Mouse (Mus musculus): ENCODE results near the gene Abca8a. TPM values are rescaled to one million over a fixed set of nuclear protein-coding genes. Genes with fewer than 3 reads are reported as not detected.
"Not testable (repeated sequence)": the region's sequence is repeated elsewhere in the genome, so short reads cannot be mapped to it uniquely, and the experiment has no call there.

Abca8a gene
- total RNA-seq, 2 experiments from 2014 or later, result not detected

DNA sequence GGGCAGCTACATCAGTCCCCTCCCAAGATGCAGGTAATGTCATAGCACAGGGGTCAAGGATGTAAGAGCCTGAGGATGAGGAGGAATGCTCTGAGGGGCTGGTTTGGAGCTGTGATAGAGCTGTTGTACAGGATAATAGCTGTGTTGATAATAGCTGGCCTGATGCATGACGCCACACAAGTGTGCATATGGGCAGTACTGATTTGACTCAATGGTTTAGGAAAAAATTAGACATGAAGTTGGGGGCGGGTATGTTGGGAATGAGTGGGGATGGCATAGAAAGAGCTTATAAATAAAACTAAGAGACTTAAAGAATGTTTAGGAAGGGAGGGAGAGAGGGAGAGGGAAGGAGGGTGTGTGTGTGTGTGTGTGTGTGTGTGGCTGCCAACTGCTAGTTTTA, 105.5 kb downstream of the Abca8a start:
- ATAC-seq (replicated peaks; ENCODE audit: low FRiP score, low TSS enrichment, poor library complexity, severe bottlenecking), result no peak

DNA sequence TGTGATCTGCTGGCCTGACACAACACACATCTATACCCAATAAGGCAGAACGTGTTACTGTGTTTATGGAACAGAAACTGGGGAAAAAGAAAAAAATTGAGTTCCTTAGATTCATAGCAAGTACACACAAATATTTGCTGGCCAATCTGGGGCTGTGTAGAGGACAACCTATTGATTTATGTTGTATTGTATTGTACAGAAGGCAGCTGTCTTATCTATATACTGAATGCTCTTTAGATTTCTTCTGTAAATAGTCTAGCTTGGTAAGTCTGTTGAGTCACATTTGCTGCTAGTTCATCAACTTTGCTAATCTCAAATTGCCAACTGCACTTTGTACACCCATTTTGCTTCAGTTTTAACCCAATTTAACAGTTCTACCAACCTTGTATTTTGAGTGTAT, 107.6 kb downstream of the Abca8a start:
- no peak for ATAC-seq (replicated peaks; ENCODE audit: low FRiP score, low TSS enrichment, poor library complexity, severe bottlenecking)

DNA sequence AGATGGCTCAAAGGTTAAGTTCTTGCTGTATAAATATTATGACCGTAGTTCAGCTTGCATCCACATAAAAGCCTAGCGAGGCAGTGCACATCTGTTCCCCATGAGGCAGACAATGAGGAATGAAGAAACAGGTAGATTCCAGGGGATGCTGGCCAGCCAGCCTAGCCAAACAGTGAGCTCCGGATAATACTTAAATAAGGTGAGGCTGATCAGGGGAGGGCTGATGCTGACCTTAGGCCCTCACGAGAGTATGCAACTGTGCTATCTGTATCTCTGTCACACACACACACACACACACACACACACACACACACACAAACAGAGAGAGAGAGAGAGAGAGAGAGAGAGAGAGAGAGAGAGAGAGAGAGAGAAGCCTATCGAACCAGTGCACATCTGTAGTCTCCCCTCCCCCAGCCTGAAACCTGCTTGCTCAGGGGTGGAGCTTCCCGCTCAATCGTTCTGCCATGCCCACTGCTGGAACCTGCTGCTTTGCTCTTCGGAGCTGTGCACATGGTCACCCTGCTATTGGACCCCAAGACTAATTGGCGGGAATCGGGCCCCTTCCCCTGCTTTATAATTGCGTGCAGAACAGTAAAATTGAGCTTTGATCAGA, 108.2 kb downstream of the Abca8a start:
- ATAC-seq (replicated peaks; ENCODE audit: low FRiP score, low TSS enrichment, poor library complexity, severe bottlenecking), result not testable (repeated sequence)

DNA sequence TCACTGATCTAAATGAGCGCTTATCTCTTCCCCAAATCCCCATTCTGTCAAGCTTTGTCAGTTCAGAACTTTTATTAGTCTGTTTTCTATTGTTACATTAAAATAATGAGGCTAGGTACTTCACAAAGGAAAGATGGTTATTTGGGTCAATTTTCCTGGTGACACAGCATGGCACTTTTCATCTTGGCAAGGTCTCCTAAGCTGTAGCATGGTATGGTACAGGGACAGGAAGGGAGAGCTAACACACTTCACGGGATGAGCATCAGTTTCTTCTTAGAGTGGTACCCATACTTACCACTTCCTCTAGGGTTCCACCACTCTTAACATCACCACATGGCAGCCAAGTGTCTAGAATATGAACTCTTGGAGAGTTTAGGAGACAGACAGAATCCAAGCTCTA, 113.9 kb downstream of the Abca8a start:
- ATAC-seq (replicated peaks; ENCODE audit: low FRiP score, low TSS enrichment, poor library complexity, severe bottlenecking), result no peak

Other genes with a start within 250 kb of the Abca8a start
- not detected in 2 replicates for gene Abca8b, start 100.1 kb downstream of the Abca8a start, total RNA-seq (2014; fragmentation: Nextera tagmentation)
- gene Abca8b, start 100.1 kb downstream of the Abca8a start, total RNA-seq (2017), result not detected in 2 replicates
- not detected in 2 replicates for gene Abca9, start 72.2 kb upstream of the Abca8a start, total RNA-seq (2014; fragmentation: Nextera tagmentation)
- 0.19 TPM in 1 of 2 replicates, not detected in the other for gene Abca9, start 72.2 kb upstream of the Abca8a start, total RNA-seq (2017)
- 0.85 TPM in 1 of 2 replicates, not detected in the other for gene Abca6, start 155.8 kb upstream of the Abca8a start, total RNA-seq (2014; fragmentation: Nextera tagmentation)
- gene Abca6, start 155.8 kb upstream of the Abca8a start, total RNA-seq (2017), result 1.3 TPM in 1 of 2 replicates, not detected in the other
- gene Abca5, start 241.7 kb upstream of the Abca8a start, total RNA-seq (2014; fragmentation: Nextera tagmentation), result 5.6 TPM in 1 of 2 replicates, not detected in the other
- gene Abca5, start 241.7 kb upstream of the Abca8a start, total RNA-seq (2017), result 0.47 and 0.57 TPM in 2 replicates

Measured in megakaryocyte-erythroid progenitor cell, adult 5-6 weeks (primary cell).